Mouse (Mus musculus) midbrain, embryonic 12.5 days (tissue): Measurements from ENCODE around the gene Gm20388. TPM values are rescaled to one million over a fixed set of nuclear protein-coding genes. Genes with fewer than 3 reads are reported as not detected.

Experiments
- ATAC-seq: fragments of 200-750 bp; cut with Nextera tagmentation; 2 replicates; pipeline ENCODE4 v1.8.0; 2017; ENCODE audit warnings: low read depth, moderate TSS enrichment, moderate library complexity; ENCODE audit not compliant: low FRiP score
- H3K27ac ChIP-seq: fragments of 300-500 bp; sonication (generic); replicated peaks from 2 replicates; pipeline ENCODE4 v1.5.1; 2016; ENCODE audit warnings: mild to moderate bottlenecking
- H3K27me3 ChIP-seq: fragments of 300-500 bp; sonication (generic); 2 replicates; pipeline ENCODE4 v1.6.1; 2016; ENCODE audit warnings: mild to moderate bottlenecking
- H3K36me3 ChIP-seq: fragments of 300-500 bp; sonication (generic); 2 replicates; pipeline ENCODE4 v1.6.1; 2016
- H3K4me1 ChIP-seq: fragments of 300-500 bp; sonication (generic); 2 replicates; pipeline ENCODE4 v1.6.1; 2016
- H3K4me2 ChIP-seq: fragments of 300-500 bp; sonication (generic); replicated peaks from 2 replicates; pipeline ENCODE4 v1.6.1; 2016; ENCODE audit warnings: mild to moderate bottlenecking, moderate library complexity
- H3K4me3 ChIP-seq: fragments of 300-500 bp; sonication (generic); 2 replicates; pipeline ENCODE4 v1.5.1; 2016; ENCODE audit warnings: mild to moderate bottlenecking
- H3K9ac ChIP-seq: fragments of 300-500 bp; sonication (generic); replicated peaks from 2 replicates; pipeline ENCODE4 v1.6.1; 2016; ENCODE audit warnings: mild to moderate bottlenecking, moderate library complexity
- H3K9me3 ChIP-seq: fragments of 300-500 bp; sonication (generic); 2 replicates; pipeline ENCODE4 v1.6.1; 2016; ENCODE audit warnings: mild to moderate bottlenecking
- WGBS: fragments of 180-500 bp; shearing (Covaris S2); methylation state at CpG from one replicate; pipeline ENCODE4 v1.1.7; 2016; 5-methylcytosine and 5-hydroxymethylcytosine counted together
- polyA plus RNA-seq: library from polyadenylated mRNA; unstranded; fragments of >200 nt; fragmentation: Nextera tagmentation; extraction: Ambion mirVana; gene quantifications from 2 replicates; pipeline ENCODE4 v1.2.1, GENCODE M21; 2016

Gene Gm20388
- polyA plus RNA-seq, 1 experiment from 2014 or later: not detected

- no peak overlapping the region for H3K9ac ChIP-seq
- no peaks in the 10 kb centered on the region for H3K9me3 ChIP-seq
- WGBS: 73% methylated on average over 7 of the region's 7 CpGs
- no peak overlapping the region for H3K27ac ChIP-seq
- H3K4me2 ChIP-seq: no peak overlapping the region
- H3K4me1 ChIP-seq: no peaks in the 10 kb centered on the region
- H3K27me3 ChIP-seq: peaks cover 19% of the 10 kb centered on the region
- no peak for ATAC-seq
- no peaks in the 10 kb centered on the region for H3K36me3 ChIP-seq
- no peak overlapping the region for H3K4me3 ChIP-seq
These were observed 834.6 kb downstream of the Gm20388 start for GRCm38 (mm10) chr8:120745226-120745625.

GRCm38 (mm10) chr8:120746007-120746701 lies 835.5 kb downstream of the Gm20388 start:
- ATAC-seq: no peak
- Histone ChIP-seq H3K4me2 (no peak overlapping the region), H3K27ac (no peak overlapping the region), H3K36me3 (no peaks in the 10 kb centered on the region), H3K9ac (no peak overlapping the region), H3K27me3 (peaks cover 18% of the 10 kb centered on the region), H3K4me3 (no peak overlapping the region), H3K9me3 (no peaks in the 10 kb centered on the region), H3K4me1 (no peaks in the 10 kb centered on the region)
- 64% methylated on average over 18 of the region's 18 CpGs for WGBS

- ATAC-seq: no peak
- WGBS: 80% methylated on average over 7 of the region's 7 CpGs
- peaks cover 12% of the 10 kb centered on the region; the same call in 1 of the 2 replicates for H3K27me3 ChIP-seq
These were observed 836.6 kb downstream of the Gm20388 start for GRCm38 (mm10) chr8:120747286-120747685.

GRCm38 (mm10) chr8:120750616-120751015 lies 840.0 kb downstream of the Gm20388 start:
- Histone ChIP-seq H3K27me3 (peaks cover 7% of the 10 kb centered on the region; the same call in 1 of the 2 replicates), H3K4me3 (no peak overlapping the region), H3K4me1 (no peaks in the 10 kb centered on the region), H3K4me2 (no peak overlapping the region), H3K9me3 (no peaks in the 10 kb centered on the region), H3K36me3 (no peaks in the 10 kb centered on the region), H3K27ac (no peak overlapping the region), H3K9ac (no peak overlapping the region)
- 81% methylated on average over 9 of the region's 9 CpGs for WGBS
- ATAC-seq: no peak

More at GRCm38 (mm10) chr8:120747286-120747685, 836.6 kb downstream of the Gm20388 start:
- Histone ChIP-seq H3K4me2 (no peak overlapping the region), H3K4me3 (no peak overlapping the region), H3K9me3 (no peaks in the 10 kb centered on the region), H3K27ac (no peak overlapping the region), H3K9ac (no peak overlapping the region), H3K4me1 (no peaks in the 10 kb centered on the region), H3K36me3 (no peaks in the 10 kb centered on the region)

GRCm38 (mm10) chr8:120751226-120752081 lies 840.8 kb downstream of the Gm20388 start:
- H3K36me3 ChIP-seq: no peaks in the 10 kb centered on the region
- ATAC-seq: no peak
- peaks cover 6% of the 10 kb centered on the region; the same call in 1 of the 2 replicates for H3K4me1 ChIP-seq
- H3K4me2 ChIP-seq: no peak overlapping the region
- no peak overlapping the region for H3K9ac ChIP-seq
- 79% methylated on average over 21 of the region's 21 CpGs for WGBS
- peaks cover 6% of the 10 kb centered on the region; the same call in 1 of the 2 replicates for H3K27me3 ChIP-seq
- H3K4me3 ChIP-seq: no peak overlapping the region
- H3K27ac ChIP-seq: no peak overlapping the region
- no peaks in the 10 kb centered on the region for H3K9me3 ChIP-seq

GRCm38 (mm10) chr8:120752082-120752452 lies 841.4 kb downstream of the Gm20388 start:
- H3K27me3 ChIP-seq: peaks cover 6% of the 10 kb centered on the region; the same call in 1 of the 2 replicates
- no peak overlapping the region for H3K4me3 ChIP-seq
- WGBS: 31% methylated on average over 12 of the region's 12 CpGs
- H3K9ac ChIP-seq: no peak overlapping the region
- H3K9me3 ChIP-seq: no peaks in the 10 kb centered on the region
- no peak overlapping the region for H3K27ac ChIP-seq
- H3K4me2 ChIP-seq: no peak overlapping the region
- H3K36me3 ChIP-seq: no peaks in the 10 kb centered on the region
- H3K4me1 ChIP-seq: peaks cover 6% of the 10 kb centered on the region; the same call in 1 of the 2 replicates
- ATAC-seq: no peak

- peaks cover 6% of the 10 kb centered on the region; the same call in 1 of the 2 replicates for H3K27me3 ChIP-seq
- no peak for ATAC-seq
- H3K27ac ChIP-seq: no peak overlapping the region
- no peak overlapping the region for H3K4me2 ChIP-seq
- peaks cover 6% of the 10 kb centered on the region; the same call in 1 of the 2 replicates for H3K4me1 ChIP-seq
- 94% methylated on average over 22 of the region's 22 CpGs for WGBS
- H3K9ac ChIP-seq: no peak overlapping the region
- no peaks in the 10 kb centered on the region for H3K36me3 ChIP-seq
- H3K4me3 ChIP-seq: no peak overlapping the region
- no peaks in the 10 kb centered on the region for H3K9me3 ChIP-seq
These were observed 842.8 kb downstream of the Gm20388 start for GRCm38 (mm10) chr8:120753476-120753875.

- Histone ChIP-seq H3K4me1 (peaks cover 6% of the 10 kb centered on the region; the same call in 1 of the 2 replicates), H3K36me3 (no peaks in the 10 kb centered on the region), H3K4me3 (no peak overlapping the region), H3K27ac (no peak overlapping the region), H3K9ac (no peak overlapping the region), H3K4me2 (no peak overlapping the region), H3K27me3 (peaks cover 6% of the 10 kb centered on the region; the same call in 1 of the 2 replicates), H3K9me3 (no peaks in the 10 kb centered on the region)
- ATAC-seq: no peak
- WGBS: 55% methylated on average over 19 of the region's 19 CpGs
These were observed 845.0 kb downstream of the Gm20388 start for GRCm38 (mm10) chr8:120755306-120756297.

- ATAC-seq: no peak
- Histone ChIP-seq H3K27me3 (peaks cover 6% of the 10 kb centered on the region; the same call in 1 of the 2 replicates), H3K4me2 (no peak overlapping the region), H3K9me3 (no peaks in the 10 kb centered on the region), H3K4me3 (no peak overlapping the region), H3K36me3 (no peaks in the 10 kb centered on the region), H3K4me1 (peaks cover 6% of the 10 kb centered on the region; the same call in 1 of the 2 replicates), H3K9ac (no peak overlapping the region), H3K27ac (no peak overlapping the region)
- WGBS: 47% methylated on average over 4 of the region's 4 CpGs
These were observed 847.4 kb downstream of the Gm20388 start for GRCm38 (mm10) chr8:120758005-120758404.

- 88% methylated on average over 6 of the region's 6 CpGs for WGBS
- ATAC-seq: no peak
- H3K36me3 ChIP-seq: no peaks in the 10 kb centered on the region
These were observed 849.2 kb downstream of the Gm20388 start for GRCm38 (mm10) chr8:120759847-120760246.

More at GRCm38 (mm10) chr8:120759847-120760246, 849.2 kb downstream of the Gm20388 start:
- no peaks in the 10 kb centered on the region for H3K27me3 ChIP-seq
- H3K27ac ChIP-seq: no peak overlapping the region
- H3K4me2 ChIP-seq: no peak overlapping the region
- H3K4me3 ChIP-seq: no peak overlapping the region
- H3K9me3 ChIP-seq: no peaks in the 10 kb centered on the region
- no peak overlapping the region for H3K9ac ChIP-seq
- H3K4me1 ChIP-seq: peaks cover 6% of the 10 kb centered on the region; the same call in 1 of the 2 replicates
